Mouse (Mus musculus): Measurements from ENCODE around the gene Vmo1. TPM values are rescaled to one million over a fixed set of nuclear protein-coding genes. Genes with fewer than 3 reads are reported as not detected.
"Not testable (repeated sequence)": the region's sequence is repeated elsewhere in the genome, so short reads cannot be mapped to it uniquely, and the experiment has no call there.

The Vmo1 gene
- polyA plus RNA-seq, 1 experiment: not detected

GRCm38 (mm10) chr11:70540928-70541327 lies 26.5 kb upstream of the Vmo1 start:
- Histone ChIP-seq H3K4me1 (peaks cover 52% of the 10 kb centered on the region), H3K27me3 (replicated peaks) (peaks cover 42% of the 10 kb centered on the region), H3K9me3 (no peaks in the 10 kb centered on the region; the same call in 1 of the 2 replicates), H3K4me3 (replicated peaks) (peak overlapping the region; percentile 90), H3K36me3 (replicated peaks; ENCODE audit: low read length) (no peaks in the 10 kb centered on the region)
- TF ChIP-seq GATA1 (IDR thresholded peaks at IDR 0.05; ENCODE audit: borderline replicate concordance, low read length) (no peak), FLI1 (IDR thresholded peaks at IDR 0.05; ENCODE audit: low read length) (no peak)

- TF ChIP-seq GATA1 (IDR thresholded peaks at IDR 0.05; ENCODE audit: borderline replicate concordance, low read length): no peak
- TF ChIP-seq FLI1 (IDR thresholded peaks at IDR 0.05; ENCODE audit: low read length): no peak
- Histone ChIP-seq H3K4me1 (peaks cover 61% of the 10 kb centered on the region), H3K27me3 (replicated peaks) (peaks cover 42% of the 10 kb centered on the region), H3K36me3 (replicated peaks; ENCODE audit: low read length) (no peaks in the 10 kb centered on the region), H3K4me3 (replicated peaks) (peak within 1 kb of the TSS; percentile 90), H3K9me3 (no peaks in the 10 kb centered on the region; the same call in 1 of the 2 replicates)
These were observed 25.6 kb upstream of the Vmo1 start, which contains the start of gene Pld2 for GRCm38 (mm10) chr11:70539877-70540587. Gene Pld2, plus strand, starts transcription at chr11:70540064.

DNA sequence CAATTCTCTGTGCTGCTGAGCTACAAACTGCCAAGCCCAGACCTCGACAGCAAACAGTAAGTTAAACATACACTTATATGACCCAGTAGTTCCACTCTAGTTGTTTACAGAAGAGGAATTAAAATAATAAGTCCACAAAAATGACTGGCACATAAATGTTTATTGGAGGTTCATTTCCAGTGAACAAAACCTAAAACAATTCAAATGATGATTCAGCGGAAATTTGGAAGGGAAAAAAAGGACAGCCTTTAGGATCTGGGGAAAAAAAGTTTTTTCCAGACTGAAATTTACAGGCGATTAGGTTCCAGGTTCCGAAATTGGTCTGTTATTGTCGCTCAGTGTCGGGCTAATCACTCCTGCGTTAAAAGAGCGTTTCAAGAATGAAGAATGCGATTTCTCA lies 25.0 kb upstream of the Vmo1 start:
- Histone ChIP-seq H3K36me3 (replicated peaks; ENCODE audit: low read length) (no peaks in the 10 kb centered on the region), H3K4me3 (replicated peaks) (peak overlapping the region; percentile 90), H3K9me3 (no peaks in the 10 kb centered on the region), H3K4me1 (peaks cover 62% of the 10 kb centered on the region), H3K27me3 (replicated peaks) (peaks cover 39% of the 10 kb centered on the region)
- TF ChIP-seq GATA1 (IDR thresholded peaks at IDR 0.05; ENCODE audit: borderline replicate concordance, low read length): no peak
- no peak for TF ChIP-seq FLI1 (IDR thresholded peaks at IDR 0.05; ENCODE audit: low read length)

DNA sequence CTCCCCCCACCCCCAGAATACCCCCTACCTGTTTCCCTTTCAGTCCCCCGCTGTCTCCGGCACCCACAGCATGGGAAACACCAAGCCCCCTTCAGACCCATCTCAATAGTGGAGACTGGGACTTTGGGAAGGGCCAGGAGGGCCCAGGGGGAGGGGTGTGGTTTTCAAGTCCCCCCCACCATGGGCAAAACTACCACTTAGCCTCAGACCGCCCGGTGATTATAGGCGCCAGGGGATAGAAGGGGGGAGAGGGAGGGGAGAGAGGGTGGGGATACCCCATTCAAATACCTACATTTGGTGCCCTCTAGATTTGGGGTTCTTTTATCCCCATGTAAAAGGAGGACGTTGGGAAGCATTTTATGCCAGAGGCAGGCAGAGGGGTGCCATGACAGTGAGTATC lies 18.4 kb upstream of the Vmo1 start, which contains the start of gene Gm40193:
TSS of gene Gm40193 (minus strand) at position 101 of the 400 bp plus-strand sequence.
- peaks cover 55% of the 10 kb centered on the region for H3K4me1 ChIP-seq
- no peak for TF ChIP-seq GATA1 (IDR thresholded peaks at IDR 0.05; ENCODE audit: borderline replicate concordance, low read length)
- TF ChIP-seq FLI1 (IDR thresholded peaks at IDR 0.05; ENCODE audit: low read length): no peak

DNA sequence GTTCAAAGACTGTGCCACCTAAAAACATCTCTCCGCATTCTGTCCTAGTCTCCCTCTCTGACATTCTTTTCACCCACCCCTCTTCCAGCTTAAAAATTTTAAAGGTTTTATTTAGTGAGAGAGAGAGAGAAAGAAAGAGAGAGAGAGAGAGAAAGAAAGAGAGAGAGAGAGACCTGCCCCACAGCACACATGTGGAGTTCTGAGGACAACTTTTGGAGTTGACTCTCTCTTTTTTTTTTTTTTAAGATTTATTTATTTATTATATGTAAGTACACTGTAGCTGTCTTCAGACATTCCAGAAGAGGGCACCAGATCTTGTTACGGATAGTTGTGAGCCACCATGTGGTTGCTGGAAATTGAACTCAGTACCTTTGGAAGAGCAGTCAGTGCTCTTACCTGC lies 16.6 kb upstream of the Vmo1 start:
- H3K4me3 ChIP-seq (replicated peaks); H3K27me3 ChIP-seq (replicated peaks); H3K9me3 ChIP-seq: not testable (repeated sequence)
- Histone ChIP-seq H3K36me3 (replicated peaks; ENCODE audit: low read length) (peaks cover 30% of the 10 kb centered on the region), H3K4me1 (peaks cover 51% of the 10 kb centered on the region)

More for the DNA sequence above, 18.4 kb upstream of the Vmo1 start, which contains the start of gene Gm40193:
- Histone ChIP-seq H3K27me3 (replicated peaks) (peaks cover 9% of the 10 kb centered on the region), H3K36me3 (replicated peaks; ENCODE audit: low read length) (peaks cover 13% of the 10 kb centered on the region), H3K4me3 (replicated peaks) (no peak within 1 kb of the TSS), H3K9me3 (no peaks in the 10 kb centered on the region)

DNA sequence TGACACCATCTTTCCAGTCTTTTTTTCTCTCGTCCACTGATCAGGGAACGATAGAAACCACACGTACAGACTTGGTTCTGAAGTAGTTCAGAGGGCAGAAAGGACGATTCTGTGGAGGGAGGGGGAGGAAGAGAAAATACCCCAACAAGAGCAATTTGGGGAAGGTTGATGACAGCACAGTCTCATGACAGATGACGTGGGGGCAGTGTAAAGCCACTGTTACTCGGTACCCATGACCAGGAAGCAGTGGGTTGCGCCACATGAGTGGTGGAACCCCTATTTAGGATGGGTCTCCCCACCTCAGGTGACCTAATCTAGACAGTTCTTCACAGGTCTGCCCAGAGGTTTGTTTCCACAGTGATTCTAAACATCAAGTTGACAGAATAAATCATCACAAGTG lies 14.2 kb upstream of the Vmo1 start:
- no peak for TF ChIP-seq FLI1 (IDR thresholded peaks at IDR 0.05; ENCODE audit: low read length)
- TF ChIP-seq GATA1 (IDR thresholded peaks at IDR 0.05; ENCODE audit: borderline replicate concordance, low read length): no peak
- peaks cover 8% of the 10 kb centered on the region for H3K27me3 ChIP-seq (replicated peaks)
- H3K4me1 ChIP-seq: peaks cover 39% of the 10 kb centered on the region
- H3K9me3 ChIP-seq: no peaks in the 10 kb centered on the region
- H3K36me3 ChIP-seq (replicated peaks; ENCODE audit: low read length): peaks cover 33% of the 10 kb centered on the region
- no peak overlapping the region for H3K4me3 ChIP-seq (replicated peaks)

GRCm38 (mm10) chr11:70526211-70526610 lies 11.8 kb upstream of the Vmo1 start:
- TF ChIP-seq FLI1 (IDR thresholded peaks at IDR 0.05; ENCODE audit: low read length) (no peak), GATA1 (IDR thresholded peaks at IDR 0.05; ENCODE audit: borderline replicate concordance, low read length) (no peak)
- H3K4me1 ChIP-seq: peaks cover 29% of the 10 kb centered on the region
- H3K4me3 ChIP-seq (replicated peaks): peak overlapping the region; percentile 95
- no peaks in the 10 kb centered on the region for H3K9me3 ChIP-seq
- H3K27me3 ChIP-seq (replicated peaks): peaks cover 2% of the 10 kb centered on the region
- H3K36me3 ChIP-seq (replicated peaks; ENCODE audit: low read length): peaks cover 33% of the 10 kb centered on the region

DNA sequence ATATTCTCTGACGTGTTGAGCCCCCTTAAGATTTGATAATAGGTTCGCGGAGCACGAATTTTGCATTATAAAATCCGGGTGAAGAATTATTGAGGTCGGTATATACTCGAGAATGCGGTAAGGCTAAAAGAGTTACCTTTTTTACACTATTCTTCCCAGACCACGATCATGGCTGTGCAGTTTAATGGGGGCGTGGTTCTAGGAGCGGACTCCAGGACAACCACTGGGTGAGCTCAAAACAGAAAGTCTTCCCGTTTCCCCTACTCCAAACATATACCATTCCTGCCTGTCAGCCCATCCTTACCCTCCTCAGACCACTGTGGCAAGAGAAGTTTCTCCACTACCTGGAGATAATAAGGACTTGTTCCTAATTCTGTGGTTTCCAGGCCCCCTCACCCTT lies 11.3 kb upstream of the Vmo1 start:
- peaks cover 33% of the 10 kb centered on the region for H3K36me3 ChIP-seq (replicated peaks; ENCODE audit: low read length)
- peaks cover 30% of the 10 kb centered on the region for H3K4me1 ChIP-seq
- H3K4me3 ChIP-seq (replicated peaks): peak overlapping the region; percentile 95
- TF ChIP-seq GATA1 (IDR thresholded peaks at IDR 0.05; ENCODE audit: borderline replicate concordance, low read length) (no peak), FLI1 (IDR thresholded peaks at IDR 0.05; ENCODE audit: low read length) (no peak)
- peaks cover 3% of the 10 kb centered on the region for H3K27me3 ChIP-seq (replicated peaks)
- no peaks in the 10 kb centered on the region for H3K9me3 ChIP-seq

DNA sequence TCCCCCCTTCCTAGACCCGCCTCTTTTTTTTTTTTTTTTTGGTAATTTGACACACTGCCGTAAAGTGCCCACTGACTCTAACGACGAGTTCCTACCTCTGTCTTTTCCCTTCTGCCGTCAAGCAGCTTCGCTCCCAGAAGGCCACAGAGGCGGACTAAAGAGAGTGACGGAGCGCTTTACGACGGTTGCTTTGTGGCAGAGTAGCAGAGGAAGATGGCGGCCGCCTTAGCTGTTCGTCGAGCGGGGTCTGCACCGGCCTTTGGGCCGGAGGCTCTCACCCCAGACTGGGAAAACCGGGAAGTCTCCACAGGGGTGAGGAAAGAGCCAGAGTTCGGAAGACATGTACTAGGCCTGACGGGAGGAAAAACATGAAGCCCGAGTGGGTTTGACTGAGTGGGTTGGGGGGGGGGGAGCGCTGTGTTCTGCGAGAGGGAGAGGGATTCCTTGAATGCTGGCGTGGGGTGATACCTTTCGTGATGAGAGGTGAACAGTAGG lies 10.8 kb upstream of the Vmo1 start, which contains the start of gene Psmb6:
TSS of gene Psmb6 (plus strand) at position 184 of the 495 bp plus-strand sequence.
- Histone ChIP-seq H3K4me3 (replicated peaks) (peak within 1 kb of the TSS; percentile 95), H3K36me3 (replicated peaks; ENCODE audit: low read length) (peaks cover 33% of the 10 kb centered on the region), H3K9me3 (no peaks in the 10 kb centered on the region), H3K4me1 (peaks cover 35% of the 10 kb centered on the region), H3K27me3 (replicated peaks) (peaks cover 7% of the 10 kb centered on the region)
- TF ChIP-seq FLI1 (IDR thresholded peaks at IDR 0.05; ENCODE audit: low read length): no peak
- TF ChIP-seq GATA1 (IDR thresholded peaks at IDR 0.05; ENCODE audit: borderline replicate concordance, low read length): no peak

- peaks cover 33% of the 10 kb centered on the region for H3K36me3 ChIP-seq (replicated peaks; ENCODE audit: low read length)
- peaks cover 39% of the 10 kb centered on the region for H3K4me1 ChIP-seq
- no peaks in the 10 kb centered on the region for H3K9me3 ChIP-seq
- TF ChIP-seq FLI1 (IDR thresholded peaks at IDR 0.05; ENCODE audit: low read length) (no peak), GATA1 (IDR thresholded peaks at IDR 0.05; ENCODE audit: borderline replicate concordance, low read length) (no peak)
- H3K4me3 ChIP-seq (replicated peaks): peak overlapping the region; percentile 95
- H3K27me3 ChIP-seq (replicated peaks): peaks cover 11% of the 10 kb centered on the region
These were observed 10.4 kb upstream of the Vmo1 start for GRCm38 (mm10) chr11:70524782-70525181.

DNA sequence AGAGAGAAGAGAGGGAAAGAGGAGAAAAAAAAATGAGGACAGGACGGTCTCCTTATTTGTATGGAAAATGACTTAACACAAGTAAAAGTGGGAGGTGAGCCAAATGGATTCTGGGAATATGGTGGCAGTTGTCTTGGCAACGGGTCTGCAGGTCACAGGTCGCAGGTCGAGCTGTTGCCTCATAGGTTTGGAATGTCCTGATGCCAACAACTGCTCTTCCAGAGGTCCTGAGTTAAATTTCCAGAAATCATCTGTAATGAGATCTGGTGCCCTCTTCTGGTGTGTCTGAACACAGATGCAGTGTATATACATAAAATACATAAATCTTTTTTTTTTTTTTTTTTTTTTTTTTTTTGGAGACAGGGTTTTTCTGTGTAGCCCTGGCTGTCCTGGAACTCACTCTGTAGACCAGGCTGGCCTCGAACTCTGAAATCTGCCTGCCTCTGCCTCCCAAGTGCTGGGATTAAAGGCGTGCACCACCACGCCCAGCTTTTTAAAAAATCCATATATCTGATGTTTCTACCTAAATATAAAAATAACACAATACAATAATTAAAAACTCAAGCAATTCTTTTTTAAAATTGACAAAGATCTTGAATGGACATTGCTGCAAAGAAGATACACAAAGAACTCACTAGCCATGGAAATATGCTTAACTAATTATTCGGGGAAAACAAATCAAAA lies 9.0 kb upstream of the Vmo1 start:
- not testable (repeated sequence) for H3K9me3 ChIP-seq; H3K4me3 ChIP-seq (replicated peaks)
- peaks cover 27% of the 10 kb centered on the region for H3K36me3 ChIP-seq (replicated peaks; ENCODE audit: low read length)

More for the DNA sequence above, 9.0 kb upstream of the Vmo1 start:
- Histone ChIP-seq H3K4me1 (peaks cover 49% of the 10 kb centered on the region), H3K27me3 (replicated peaks) (peaks cover 14% of the 10 kb centered on the region)
